Mouse (Mus musculus) kidney, postnatal 0 days (tissue): ENCODE data around the gene Nup188. TPM values are rescaled to one million over a fixed set of nuclear protein-coding genes. Genes with fewer than 3 reads are reported as not detected.

ENCODE experiments used
- ATAC-seq: fragments of 200-750 bp; cut with Nextera tagmentation; replicated peaks from 2 replicates; pipeline ENCODE4 v1.8.0; 2017; ENCODE audit warnings: low read depth, moderate number of reproducible peaks, moderate TSS enrichment, moderate library complexity; ENCODE audit not compliant: low FRiP score
- DNase-seq: peaks from one replicate; pipeline ENCODE4 v3.0.0-alpha.2; 2016; ENCODE audit warnings: low spot score
- H3K27ac ChIP-seq: fragments of 300-500 bp; sonication (generic); 2 replicates; pipeline ENCODE4 v1.5.1; 2014; ENCODE audit warnings: mild to moderate bottlenecking
- H3K27me3 ChIP-seq: fragments of 300-500 bp; sonication (generic); 2 replicates; pipeline ENCODE4 v1.6.1; 2014; ENCODE audit warnings: low read length, mixed read lengths; ENCODE audit not compliant: insufficient read depth
- H3K36me3 ChIP-seq: fragments of 300-500 bp; sonication (generic); 2 replicates; pipeline ENCODE4 v1.6.1; 2014; ENCODE audit warnings: low read length, mixed read lengths; ENCODE audit not compliant: insufficient read depth
- H3K4me1 ChIP-seq: fragments of 300-500 bp; sonication (generic); replicated peaks from 2 replicates; pipeline ENCODE4 v1.6.1; 2014; ENCODE audit warnings: antibody characterized with exemption, low read length, mixed read lengths; ENCODE audit not compliant: insufficient read depth
- H3K4me2 ChIP-seq: fragments of 300-500 bp; sonication (generic); 2 replicates; pipeline ENCODE4 v1.6.1; 2014; ENCODE audit warnings: mild to moderate bottlenecking, low read length, moderate library complexity, mixed read lengths
- H3K4me3 ChIP-seq: fragments of 300-500 bp; sonication (generic); replicated peaks from 2 replicates; pipeline ENCODE4 v1.5.1; 2014; ENCODE audit warnings: low read depth, low read length
- H3K9ac ChIP-seq: fragments of 300-500 bp; sonication (generic); 2 replicates; pipeline ENCODE4 v1.6.1; 2014; ENCODE audit warnings: low read depth, low read length
- H3K9me3 ChIP-seq: fragments of 300-500 bp; sonication (generic); replicated peaks from 2 replicates; pipeline ENCODE4 v1.6.1; 2016; ENCODE audit warnings: low read length, inconsistent platforms, mixed read lengths
- CTCF ChIP-seq: IDR thresholded peaks from 2 replicates; pipeline ENCODE4 v1.5.1; 2016; ENCODE audit warnings: antibody characterized with exemption, low read depth, mild to moderate bottlenecking, moderate library complexity
- WGBS: fragments of 180-500 bp; shearing (Covaris S2); extraction: QIAGEN DNeasy Blood & Tissue Kit; methylation state at CpG from one replicate; pipeline ENCODE4 v1.1.7; 2014; 5-methylcytosine and 5-hydroxymethylcytosine counted together
- polyA plus RNA-seq: library from polyadenylated mRNA; unstranded; fragments of >200 nt; fragmentation: Nextera tagmentation; extraction: Ambion mirVana; gene quantifications from 2 replicates; pipeline ENCODE4 v1.2.1, GENCODE M21; 2015

The Nup188 gene
- polyA plus RNA-seq, 1 experiment from 2014 or later = 17.5 TPM

DNA sequence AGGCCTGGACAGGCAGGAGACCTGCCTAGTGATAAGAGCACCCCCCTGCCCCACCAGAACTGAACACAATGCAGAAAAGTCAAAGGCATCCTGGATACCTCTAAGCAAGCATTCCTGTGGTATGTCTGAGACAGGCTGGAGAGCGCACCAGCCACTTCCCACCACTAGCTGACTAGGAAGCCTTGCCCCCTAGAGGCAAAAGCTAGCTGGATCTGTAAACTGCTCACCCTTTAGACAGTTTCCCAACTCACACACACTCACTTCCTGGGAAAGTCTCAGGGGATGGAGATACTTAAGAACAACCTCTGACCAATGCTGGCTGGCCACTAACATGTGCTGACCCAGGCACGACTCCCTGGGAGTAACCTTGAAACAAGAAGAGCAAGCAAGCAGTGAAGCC lies 65.0 kb downstream of the Nup188 start:
- ATAC-seq (peak; percentile 30; the same call in 1 of the 2 replicates), DNase-seq (peak; percentile 45)
- peak; percentile 51; the same call in 1 of the 2 replicates for TF ChIP-seq CTCF
- Histone ChIP-seq H3K9ac (no peak overlapping the region), H3K27me3 (no peaks in the 10 kb centered on the region), H3K4me2 (no peak overlapping the region), H3K27ac (no peak overlapping the region), H3K9me3 (no peaks in the 10 kb centered on the region), H3K4me3 (no peak overlapping the region), H3K36me3 (peaks cover 51% of the 10 kb centered on the region), H3K4me1 (0 out of 2 replicates have a peak, but pooled peaks cover under 1% of the 10 kb centered on the region)
- WGBS = 66% methylated on average over 2 of the region's 2 CpGs

DNA sequence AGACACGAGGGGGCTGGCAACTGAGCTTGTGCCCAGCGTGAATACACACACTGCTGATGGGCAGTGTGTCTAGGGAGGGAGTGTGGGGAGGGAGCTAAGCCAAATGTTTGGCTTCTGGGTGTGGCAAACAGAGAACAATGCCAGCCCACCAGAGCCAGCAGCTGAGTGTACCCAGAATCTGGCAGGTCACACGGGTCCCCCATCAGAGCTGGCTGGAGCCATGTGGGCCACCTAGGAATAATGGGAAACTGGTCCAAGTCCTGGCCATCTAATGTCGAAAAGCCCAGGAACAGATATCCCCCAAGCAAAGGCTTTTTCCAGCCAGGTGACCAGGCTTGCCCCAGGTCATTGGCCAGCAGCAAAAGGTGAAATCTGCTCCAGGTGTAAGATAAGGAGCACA lies 69.7 kb downstream of the Nup188 start:
- ATAC-seq (no peak), DNase-seq (no peak)
- H3K9ac ChIP-seq = no peak overlapping the region
- H3K4me3 ChIP-seq = no peak overlapping the region
- H3K4me2 ChIP-seq = no peak overlapping the region
- no peaks in the 10 kb centered on the region for H3K9me3 ChIP-seq
- WGBS = 65% methylated on average over 4 of the region's 4 CpGs
- TF ChIP-seq CTCF = no peak
- H3K27ac ChIP-seq = no peak overlapping the region
- no peaks in the 10 kb centered on the region for H3K27me3 ChIP-seq
- peaks cover 21% of the 10 kb centered on the region; the same call in 1 of the 2 replicates for H3K36me3 ChIP-seq
- H3K4me1 ChIP-seq = peaks cover 22% of the 10 kb centered on the region

DNA sequence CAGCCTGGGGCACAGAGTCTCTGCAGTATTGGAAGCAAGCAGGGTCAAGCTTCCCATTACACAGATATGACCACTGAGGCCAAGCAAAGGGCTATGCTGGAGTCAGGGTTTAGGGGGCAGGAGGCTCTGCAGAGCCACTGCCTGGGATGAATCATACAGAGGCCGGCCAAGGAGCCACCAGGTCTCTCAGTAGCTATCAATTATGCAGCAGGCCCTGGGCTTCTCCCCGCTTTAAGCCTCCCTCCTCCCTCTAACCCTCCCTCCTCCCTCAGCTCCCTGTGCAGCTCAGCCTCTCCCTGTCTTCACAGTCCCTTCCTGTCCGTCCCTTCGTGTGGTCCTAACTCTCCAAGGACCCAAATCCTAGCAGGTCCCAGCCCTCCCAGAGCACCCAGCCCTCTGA lies 70.1 kb downstream of the Nup188 start:
- TF ChIP-seq CTCF = no peak
- Histone ChIP-seq H3K36me3 (peaks cover 21% of the 10 kb centered on the region; the same call in 1 of the 2 replicates), H3K27ac (no peak overlapping the region), H3K4me3 (no peak overlapping the region), H3K9ac (no peak overlapping the region), H3K27me3 (no peaks in the 10 kb centered on the region), H3K9me3 (no peaks in the 10 kb centered on the region), H3K4me1 (peaks cover 22% of the 10 kb centered on the region), H3K4me2 (no peak overlapping the region)
- DNase-seq (no peak), ATAC-seq (no peak)
- WGBS = 52% methylated on average over 4 of the region's 4 CpGs

DNA sequence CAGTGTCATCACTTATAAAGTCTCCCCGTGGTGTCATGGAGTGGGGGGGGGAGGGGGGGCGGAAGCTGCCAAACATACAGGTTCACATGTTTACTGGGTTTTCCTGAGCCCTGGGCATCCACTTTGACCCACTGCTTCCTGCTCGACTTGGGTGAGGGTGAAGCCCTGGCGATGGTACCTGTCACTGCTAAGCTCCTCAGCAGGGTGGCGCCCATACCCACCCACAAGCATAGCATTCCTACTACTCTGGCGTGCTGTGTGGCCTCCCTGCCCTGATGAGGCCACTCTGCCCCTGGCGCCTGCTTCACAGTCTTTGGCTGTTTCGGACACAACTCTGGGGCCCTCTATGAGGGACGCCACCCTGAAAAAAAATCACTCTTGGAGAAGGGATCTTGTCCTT lies 70.7 kb downstream of the Nup188 start:
- H3K4me1 ChIP-seq = peaks cover 22% of the 10 kb centered on the region
- ATAC-seq (no peak), DNase-seq (no peak)
- no peak for TF ChIP-seq CTCF
- no peak overlapping the region for H3K9ac ChIP-seq
- no peaks in the 10 kb centered on the region for H3K9me3 ChIP-seq
- no peak overlapping the region for H3K4me2 ChIP-seq
- WGBS = 62% methylated on average over 9 of the region's 9 CpGs
- no peak overlapping the region for H3K27ac ChIP-seq
- H3K4me3 ChIP-seq = no peak overlapping the region
- no peaks in the 10 kb centered on the region for H3K27me3 ChIP-seq
- peaks cover 21% of the 10 kb centered on the region; the same call in 1 of the 2 replicates for H3K36me3 ChIP-seq

DNA sequence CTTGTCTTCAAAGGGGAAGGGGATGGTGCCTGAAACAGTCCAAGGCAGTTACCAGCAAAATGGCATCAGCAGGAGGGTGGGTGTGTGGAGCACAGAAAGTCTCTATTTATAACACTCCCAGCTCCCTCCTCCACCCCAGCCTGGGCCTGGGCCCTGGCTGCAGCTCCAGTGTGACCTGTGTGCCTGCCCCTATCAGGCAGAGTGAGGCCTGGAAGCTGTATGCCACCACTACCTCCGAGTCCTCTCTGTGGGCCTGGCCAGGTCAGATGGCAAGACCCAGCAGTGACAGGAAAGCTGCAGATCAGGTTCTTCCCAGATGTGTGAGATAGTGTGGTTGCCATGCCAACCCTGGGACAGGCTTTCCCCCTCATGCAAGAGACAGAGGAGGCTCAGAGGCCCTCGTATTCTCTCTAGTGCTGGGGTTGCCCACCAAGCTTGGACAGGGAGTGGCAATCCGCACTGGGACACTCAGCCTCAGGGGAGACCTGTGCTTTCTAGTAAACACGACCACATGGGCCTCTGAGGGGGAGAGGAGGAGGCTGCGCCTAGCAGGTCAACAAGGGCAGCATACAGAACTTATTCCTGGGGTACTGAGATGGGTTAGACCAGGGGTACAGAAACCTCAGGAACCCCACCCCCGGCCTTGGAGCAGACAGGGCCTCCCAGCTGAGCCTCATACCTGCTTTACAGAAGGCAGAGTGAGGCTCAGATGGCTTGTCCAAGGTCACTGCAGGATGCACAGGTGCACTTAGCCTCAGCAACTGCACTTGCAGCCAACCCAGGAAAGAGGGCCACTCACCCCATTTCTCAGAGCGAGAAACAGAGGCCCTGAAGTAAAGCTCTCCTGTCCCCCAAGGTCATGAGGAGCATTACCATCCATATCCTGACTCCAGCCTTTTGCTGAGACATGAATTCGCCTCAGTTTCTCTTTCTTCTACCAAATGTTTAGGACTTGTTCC lies 71.6 kb downstream of the Nup188 start:
- no peaks in the 10 kb centered on the region for H3K9me3 ChIP-seq
- WGBS = 43% methylated on average over 8 of the region's 8 CpGs
- H3K4me2 ChIP-seq = peak overlapping the region; percentile 95
- 0 out of 2 replicates have a peak overlapping the region, but pooled peaks have one; percentile 80 for H3K27ac ChIP-seq
- H3K9ac ChIP-seq = peak overlapping the region; percentile 76; the same call in 1 of the 2 replicates
- peaks cover 22% of the 10 kb centered on the region for H3K4me1 ChIP-seq
- peaks cover 15% of the 10 kb centered on the region; the same call in 1 of the 2 replicates for H3K36me3 ChIP-seq
- no peaks in the 10 kb centered on the region for H3K27me3 ChIP-seq
- TF ChIP-seq CTCF = no peak
- ATAC-seq (no peak), DNase-seq (no peak)
- H3K4me3 ChIP-seq = peak overlapping the region; percentile 71

DNA sequence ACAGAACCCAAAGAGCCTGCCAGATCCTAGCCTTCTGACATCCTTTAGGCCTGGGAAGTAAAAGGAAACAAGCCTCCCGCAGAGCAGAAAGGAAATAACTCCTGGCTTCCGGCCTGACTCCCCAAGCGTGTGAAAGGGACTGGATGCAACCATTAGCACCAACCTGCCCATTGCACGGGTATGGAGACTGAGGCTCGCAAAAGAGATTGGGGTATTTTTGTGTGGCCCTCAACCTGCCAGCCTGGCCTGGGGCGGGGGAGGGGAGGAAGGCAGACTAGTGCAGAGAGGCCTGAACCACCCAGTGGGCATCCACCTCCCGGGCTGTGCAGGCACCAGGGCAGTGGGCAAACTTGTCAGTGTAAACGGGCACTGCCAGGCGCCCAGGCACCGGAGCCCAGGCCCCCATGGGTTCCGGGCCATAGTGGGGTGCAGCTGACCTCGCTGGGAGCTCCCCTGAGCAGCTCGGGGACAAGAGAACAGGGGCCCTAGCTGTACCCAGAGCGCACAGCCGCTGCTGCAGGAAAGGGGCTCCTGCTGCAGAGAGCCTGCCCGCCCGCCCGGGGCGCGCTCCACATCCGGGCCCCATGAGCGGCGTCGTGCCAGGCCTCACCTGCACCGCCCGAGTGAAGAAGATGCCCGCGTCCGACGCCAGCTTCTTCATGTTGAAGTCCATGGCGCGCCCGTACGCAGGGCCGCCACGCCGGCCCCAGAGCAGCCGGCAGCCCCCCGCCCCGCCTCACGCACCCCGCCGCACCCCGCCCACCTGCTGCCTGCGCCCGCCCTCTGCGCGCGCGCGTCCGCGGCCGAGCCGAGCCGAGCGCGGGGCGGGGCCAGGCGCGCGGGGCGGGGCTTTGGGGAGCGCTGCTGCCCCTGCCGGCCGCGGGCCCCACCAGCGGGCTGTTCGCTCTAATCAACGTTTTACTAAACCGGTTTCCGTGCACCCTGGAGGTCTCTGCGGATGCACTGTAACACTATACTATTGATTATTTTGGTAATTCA lies 72.6 kb downstream of the Nup188 start, which contains the start of gene Sh3glb2:
Sh3glb2 (minus strand) TSS at position 805 of the 999 bp plus-strand sequence.
- peaks cover 11% of the 10 kb centered on the region; the same call in 1 of the 2 replicates for H3K36me3 ChIP-seq
- peak within 1 kb of the TSS; percentile 76 for H3K9ac ChIP-seq
- H3K4me1 ChIP-seq = peaks cover 22% of the 10 kb centered on the region
- ATAC-seq = peak; percentile 76
- peak within 1 kb of the TSS; percentile 71 for H3K4me3 ChIP-seq
- H3K9me3 ChIP-seq = no peaks in the 10 kb centered on the region
- peak; percentile 92 for DNase-seq
- H3K27me3 ChIP-seq = no peaks in the 10 kb centered on the region
- peak within 1 kb of the TSS; percentile 95 for H3K4me2 ChIP-seq
- H3K27ac ChIP-seq = peak within 1 kb of the TSS; percentile 80
- WGBS = 2% methylated on average over 65 of the region's 73 CpGs
- peak; percentile 53; the same call in 1 of the 2 replicates for TF ChIP-seq CTCF
